Mouse (Mus musculus): ENCODE results near the gene Gstp1.
"Not testable (repeated sequence)": the region's sequence is repeated elsewhere in the genome, so short reads cannot be mapped to it uniquely, and the experiment has no call there.

The Gstp1 gene

DNA sequence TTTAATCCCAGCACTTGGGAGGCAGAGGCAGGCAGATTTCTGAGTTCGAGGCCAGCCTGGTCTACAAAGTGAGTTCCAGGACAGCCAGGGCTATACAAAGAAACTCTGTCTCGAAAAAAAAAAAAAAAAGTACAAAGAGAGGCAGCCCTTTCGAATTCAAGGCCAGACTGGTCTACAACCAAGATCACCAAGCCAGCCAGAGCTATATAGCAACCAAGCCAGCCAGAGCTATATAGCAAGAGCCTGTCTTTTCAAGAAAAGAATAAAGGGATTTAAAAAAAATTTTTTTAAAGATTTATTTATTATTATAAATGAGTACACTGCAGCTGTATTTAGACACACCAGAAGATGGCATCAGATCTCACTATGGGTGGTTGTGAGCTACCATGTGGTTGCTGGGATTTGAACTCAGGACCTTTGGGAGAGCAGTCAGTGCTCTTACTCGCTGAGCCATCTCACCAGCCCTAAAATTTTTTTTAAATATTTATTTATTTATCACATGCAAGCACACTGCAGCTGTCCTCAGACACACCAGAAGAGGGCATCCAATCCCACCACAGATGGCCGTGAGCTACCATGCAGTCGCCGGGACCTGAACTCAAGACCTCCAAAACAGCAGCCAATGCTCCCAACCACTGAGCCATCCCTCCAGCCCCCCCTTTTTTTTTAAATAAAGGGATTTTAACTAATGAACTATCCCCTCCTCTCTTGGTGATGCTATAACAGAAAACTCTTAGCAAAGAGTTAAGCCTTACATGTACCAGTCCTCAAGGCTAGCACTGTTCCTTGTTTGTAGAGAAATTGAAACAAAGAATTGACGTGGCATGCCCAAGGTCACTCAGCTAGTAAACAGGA is 22.5 kb upstream of the Gstp1 start:
- not testable (repeated sequence) for DNase-seq (ENCODE audit: low read depth)

GRCm38 (mm10) chr19:4059069-4059740 is 21.4 kb upstream of the Gstp1 start, which contains the start of gene Gstp3:
Gstp3 (minus strand) TSS chr19:4059569.
- DNase-seq (ENCODE audit: low read depth): peak; percentile 88

DNA sequence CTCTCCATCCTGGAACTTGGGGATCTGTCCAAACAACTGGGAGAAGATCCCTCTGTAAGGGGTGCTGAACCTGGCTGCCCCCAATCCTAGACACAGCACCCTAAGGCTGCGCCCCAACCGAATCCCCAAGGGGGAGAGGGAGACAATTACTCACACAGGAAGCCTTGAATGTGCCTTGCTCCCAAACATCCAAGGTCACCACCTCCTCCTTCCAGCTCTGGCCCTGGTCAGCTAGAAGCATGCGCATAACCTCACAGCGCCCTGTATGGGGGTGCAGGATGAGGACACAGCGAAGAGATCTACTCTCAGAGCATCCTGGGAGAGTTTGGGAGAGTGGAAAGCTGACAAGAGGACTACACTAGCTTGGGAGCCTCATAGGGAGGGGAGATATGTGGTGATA is 20.8 kb upstream of the Gstp1 start:
- no peak for DNase-seq (ENCODE audit: low read depth)

DNA sequence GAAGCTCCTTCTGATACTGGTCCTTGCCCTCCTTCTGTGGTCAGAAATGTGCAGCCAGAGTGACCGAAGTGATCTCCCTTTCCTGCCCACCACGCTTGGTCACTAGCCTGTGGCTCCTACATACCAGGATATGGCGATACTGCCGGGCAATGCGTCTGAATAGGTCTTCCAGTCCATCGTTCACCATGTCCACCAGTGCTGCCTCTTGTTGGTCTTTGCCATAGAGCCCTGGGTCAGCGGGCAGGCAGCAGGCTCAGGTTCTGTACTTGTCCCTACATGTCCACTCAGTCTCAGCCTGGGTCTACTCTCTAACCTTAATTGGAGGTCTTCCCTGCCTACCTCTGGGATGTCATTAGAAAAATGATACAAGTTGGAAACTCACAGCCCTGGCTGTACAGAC is 20.2 kb upstream of the Gstp1 start:
- DNase-seq (ENCODE audit: low read depth): no peak

DNA sequence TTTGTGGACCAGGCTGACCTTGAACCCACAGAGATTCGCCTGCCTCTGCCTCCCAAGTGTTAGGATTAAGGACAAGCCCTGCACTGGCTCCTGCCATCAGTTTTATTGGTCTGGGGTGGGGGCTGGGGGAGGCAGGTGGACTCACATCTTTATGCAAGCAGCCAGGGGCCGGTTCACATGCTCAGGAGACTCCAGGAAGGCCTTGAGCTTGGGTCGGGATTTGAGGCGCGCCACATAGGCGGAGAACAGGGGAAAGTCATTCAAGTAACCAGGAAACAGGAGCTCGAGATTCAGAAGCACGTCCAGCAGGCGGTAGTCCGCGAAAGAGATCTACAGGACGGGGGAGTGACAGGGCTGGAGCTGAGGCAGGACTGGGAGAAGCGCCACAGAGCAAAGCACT is 19.6 kb upstream of the Gstp1 start:
- DNase-seq (ENCODE audit: low read depth): no peak

GRCm38 (mm10) chr19:4056727-4057126 is 18.9 kb upstream of the Gstp1 start:
- DNase-seq (ENCODE audit: low read depth): no peak

DNA sequence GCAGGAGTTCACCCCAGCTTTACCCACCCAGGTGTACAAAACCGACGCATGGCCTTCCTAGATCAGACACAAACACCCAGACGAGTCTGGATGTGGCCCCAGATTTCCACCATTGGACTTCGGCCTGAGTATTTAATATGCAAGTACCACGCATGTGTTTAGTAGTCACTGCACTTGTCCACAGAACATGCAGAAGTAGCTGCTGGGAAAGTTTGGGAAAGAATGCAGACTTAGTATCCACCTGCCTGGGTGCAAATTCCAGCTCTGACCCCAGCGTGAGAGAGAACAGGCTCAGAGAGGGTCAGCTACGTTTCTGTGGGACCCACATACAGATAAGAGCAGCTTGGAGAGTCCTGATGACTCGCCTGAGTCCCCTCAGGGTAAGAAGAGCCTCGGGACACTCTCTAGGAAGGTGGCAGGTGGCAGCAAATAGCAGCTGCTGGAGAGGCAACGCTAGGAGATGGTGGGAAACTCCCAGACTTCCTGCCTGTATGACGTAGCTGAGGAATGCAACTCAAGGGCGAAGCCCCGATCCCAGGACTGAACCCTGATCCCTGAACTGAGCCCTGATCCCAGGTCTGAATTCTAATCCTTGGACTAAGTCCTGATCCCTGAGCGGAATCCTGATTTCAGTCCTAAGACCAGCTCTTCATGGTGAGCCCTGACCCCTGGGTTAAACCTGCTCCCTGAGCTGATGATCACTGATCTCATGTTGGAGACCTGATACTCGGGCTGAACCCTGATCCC is 18.3 kb upstream of the Gstp1 start:
- no peak for DNase-seq (ENCODE audit: low read depth)

DNA sequence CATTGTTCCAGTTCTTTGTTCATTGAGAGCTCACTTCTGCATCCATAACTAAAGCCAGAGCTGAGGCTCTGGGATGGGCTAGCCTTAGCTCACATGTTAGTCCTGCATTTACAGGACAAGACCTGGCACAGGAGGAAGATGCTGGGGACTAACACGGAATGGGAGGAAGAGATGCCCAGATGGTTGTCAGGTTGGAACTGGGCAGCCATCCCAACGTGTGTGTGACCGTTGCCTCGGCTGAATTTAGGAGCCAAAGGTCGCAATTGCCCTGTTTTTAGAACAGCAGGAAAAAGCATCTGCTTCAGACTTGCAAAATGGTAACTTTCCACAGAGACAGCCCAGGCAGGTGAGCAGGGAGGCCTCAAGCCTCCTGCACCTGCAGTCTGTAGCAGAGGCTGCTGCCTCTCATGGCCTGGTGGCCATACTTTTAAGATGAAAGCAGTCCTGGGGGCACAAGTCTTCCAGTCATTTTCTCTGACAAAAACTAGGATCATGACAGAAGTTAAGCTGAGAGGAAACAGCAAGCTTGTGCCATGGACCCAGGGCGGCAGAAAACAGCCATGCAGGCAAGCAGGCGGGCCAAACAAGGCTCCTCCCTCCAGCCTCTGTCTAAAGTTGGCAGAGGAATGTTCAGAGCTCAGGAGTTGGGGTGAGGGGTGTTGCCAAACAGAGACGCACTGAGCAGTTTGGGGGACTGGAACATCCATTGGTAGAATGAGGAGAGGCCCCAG is 17.6 kb upstream of the Gstp1 start:
- DNase-seq (ENCODE audit: low read depth): no peak

GRCm38 (mm10) chr19:4054613-4055012 is 16.8 kb upstream of the Gstp1 start:
- no peak for DNase-seq (ENCODE audit: low read depth)

- peak; percentile 68 for DNase-seq (ENCODE audit: low read depth)
Measured at GRCm38 (mm10) chr19:4052516-4053030, 14.8 kb upstream of the Gstp1 start.

- DNase-seq (ENCODE audit: low read depth): peak; percentile 64
Measured at GRCm38 (mm10) chr19:4051741-4052515, 14.1 kb upstream of the Gstp1 start.

DNA sequence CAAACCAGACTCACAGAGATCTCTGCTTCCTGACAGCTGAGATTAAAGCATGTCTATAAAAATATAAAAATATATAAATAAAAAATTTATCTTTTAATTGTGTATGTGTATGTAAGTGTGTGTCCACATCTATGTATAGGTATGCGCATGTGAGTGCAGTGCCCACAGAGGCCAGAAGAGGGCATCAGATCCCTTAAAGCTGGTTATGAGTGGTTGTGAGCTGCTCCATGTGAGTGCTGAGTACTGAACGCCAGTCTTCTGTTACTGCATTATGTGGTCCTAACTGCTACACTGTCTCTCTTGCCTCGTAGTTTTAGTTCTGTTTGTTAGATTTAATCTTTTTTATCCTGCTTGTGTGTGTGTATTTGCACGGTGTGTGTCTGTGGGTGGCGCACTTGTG is 13.2 kb upstream of the Gstp1 start:
- DNase-seq (ENCODE audit: low read depth): no peak

DNA sequence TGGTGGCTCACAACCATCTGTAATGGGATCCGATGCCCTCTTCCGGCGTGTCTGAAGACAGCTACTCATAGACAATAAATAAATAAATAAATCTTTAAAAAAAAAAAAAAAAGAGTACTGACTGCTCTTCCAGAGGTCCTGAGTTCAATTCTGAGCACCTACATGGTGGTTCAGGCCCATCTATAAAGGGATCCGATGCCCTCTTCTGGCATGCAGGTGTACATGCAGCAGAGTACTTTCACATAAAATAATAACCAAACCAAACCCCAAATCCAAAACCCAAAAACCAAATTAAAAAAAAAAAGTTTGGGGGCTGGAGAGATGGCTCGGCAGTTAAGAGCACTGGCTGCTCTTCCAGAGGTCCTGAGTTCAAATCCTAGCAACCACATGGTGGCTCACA is 11.3 kb upstream of the Gstp1 start:
- not testable (repeated sequence) for DNase-seq (ENCODE audit: low read depth)

GRCm38 (mm10) chr19:4047859-4048258 is 10.1 kb upstream of the Gstp1 start:
- DNase-seq (ENCODE audit: low read depth): peak; percentile 89

DNA sequence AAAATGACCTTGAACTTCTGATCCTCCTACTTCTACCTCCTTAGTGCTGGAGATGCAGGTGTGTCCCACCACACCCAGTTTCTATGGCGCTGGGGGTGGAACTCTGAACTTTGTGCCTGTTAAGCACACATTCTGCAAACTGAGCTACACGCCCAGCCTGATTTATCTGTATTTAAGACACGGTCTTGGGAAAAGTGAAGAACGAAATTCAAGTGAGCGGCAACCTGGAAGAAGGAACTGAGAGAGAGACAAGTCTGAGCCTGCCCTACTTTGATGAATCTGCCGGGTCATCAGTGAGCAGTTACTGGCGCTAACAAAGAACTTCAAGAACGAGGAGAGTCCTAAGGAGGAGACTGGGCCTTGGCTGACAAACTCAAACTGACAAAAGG is 9.1 kb upstream of the Gstp1 start:
- no peak for DNase-seq (ENCODE audit: low read depth)

DNA sequence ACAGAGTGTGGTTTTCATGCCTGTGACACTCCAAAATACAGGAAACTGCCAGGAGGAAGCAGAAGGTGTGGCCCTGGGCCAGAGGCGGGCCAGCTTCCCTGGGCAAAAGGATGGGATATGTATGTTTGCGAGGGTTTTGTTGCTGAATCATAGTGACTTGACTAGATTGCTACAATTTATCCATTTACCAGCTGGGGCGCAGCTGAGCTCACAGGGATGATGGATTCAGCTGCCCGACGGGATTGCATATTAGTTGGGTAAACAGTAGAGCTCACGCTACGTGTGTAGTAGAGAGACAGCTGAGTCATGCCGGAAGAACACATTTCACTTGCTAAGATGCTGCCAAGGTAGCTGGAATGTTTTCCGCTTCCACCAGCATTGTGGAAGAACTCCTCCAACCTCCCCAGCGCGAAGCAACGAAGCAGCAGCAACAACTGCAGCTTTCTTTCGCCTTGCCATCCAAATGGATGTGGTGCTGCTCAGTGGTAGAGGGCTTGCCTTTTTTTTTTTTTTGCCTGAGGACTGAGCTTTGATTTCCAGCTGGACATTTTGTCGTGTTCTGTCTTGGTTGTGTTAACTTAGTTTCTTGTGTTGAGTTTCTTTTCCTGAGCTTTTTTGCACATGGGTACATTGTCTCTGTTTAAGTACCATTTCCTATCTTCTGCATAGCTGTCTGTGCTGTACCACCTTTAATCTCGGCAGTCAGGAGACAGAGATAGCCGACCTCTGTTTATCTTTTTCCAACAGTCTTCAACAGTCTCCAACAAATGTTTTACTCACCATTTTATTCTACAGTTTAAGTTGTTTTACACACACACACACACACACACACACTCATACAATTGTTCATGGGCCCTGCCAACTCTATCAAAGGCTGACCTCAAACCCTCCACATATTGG is 8.4 kb upstream of the Gstp1 start, which contains the start of gene Gstp2:
Gstp2 (minus strand) TSS at position 58 of the 900 bp plus-strand sequence.
- DNase-seq (ENCODE audit: low read depth): peak; percentile 68

DNA sequence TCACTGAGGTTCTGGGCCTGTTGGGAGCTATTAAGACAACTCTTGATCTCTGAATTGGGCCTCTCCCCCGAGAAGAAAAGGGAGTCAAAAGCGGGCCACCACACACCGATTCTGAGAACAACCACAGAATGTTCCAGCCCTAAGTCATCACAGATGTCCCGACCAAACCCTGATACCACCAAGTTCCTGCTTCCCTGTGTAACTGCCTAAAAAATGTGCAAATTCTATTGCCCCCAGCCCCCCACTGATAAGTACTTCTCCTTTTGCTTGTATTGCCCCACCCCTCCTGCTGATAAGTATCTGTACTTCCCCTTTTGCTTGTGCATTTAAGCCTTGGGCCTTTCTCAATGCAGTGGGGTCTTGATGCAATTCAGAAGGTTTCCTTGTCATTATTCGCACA is 6.3 kb upstream of the Gstp1 start:
- DNase-seq (ENCODE audit: low read depth): peak; percentile 72

GRCm38 (mm10) chr19:4042124-4042523 is 4.3 kb upstream of the Gstp1 start:
- no peak for DNase-seq (ENCODE audit: low read depth)

DNA sequence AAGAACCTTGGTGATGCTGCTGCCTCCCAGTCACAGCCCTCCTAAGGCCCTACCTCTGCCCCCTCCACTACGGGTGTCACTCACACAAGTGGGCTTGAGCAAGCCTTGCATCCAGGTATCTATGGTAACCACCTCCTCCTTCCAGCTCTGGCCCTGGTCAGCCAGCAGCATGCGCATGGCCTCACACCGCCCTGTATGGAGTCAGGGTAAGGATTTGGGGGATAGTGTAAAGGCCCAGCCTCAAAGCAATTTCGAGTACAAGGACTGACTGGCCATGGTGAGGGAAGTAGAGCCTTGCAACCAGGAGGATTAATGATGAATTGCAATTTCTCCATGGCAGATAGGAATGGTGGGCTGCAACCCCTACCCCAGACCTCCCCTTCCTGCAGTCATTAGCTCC is 3.7 kb upstream of the Gstp1 start:
- not testable (repeated sequence) for DNase-seq (ENCODE audit: low read depth)

DNA sequence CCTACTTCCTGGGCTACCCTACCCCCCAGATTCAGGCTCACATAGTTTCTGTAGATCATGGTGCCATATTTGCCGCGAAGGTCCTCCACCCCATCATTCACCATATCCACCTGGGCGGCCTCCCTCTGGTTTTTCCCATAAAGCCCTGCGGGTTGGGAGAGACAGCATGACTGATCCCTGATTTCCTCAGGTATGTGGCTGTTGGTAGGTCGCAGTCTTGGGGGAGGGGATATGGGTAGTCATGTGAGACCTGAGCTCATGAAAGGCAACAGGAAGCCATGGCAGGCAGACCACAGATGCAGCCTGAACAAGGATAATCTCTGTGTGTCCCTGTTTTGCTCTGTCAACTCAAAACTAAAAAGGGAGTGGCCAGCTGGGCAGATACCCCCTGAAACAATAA is 3.2 kb upstream of the Gstp1 start:
- not testable (repeated sequence) for DNase-seq (ENCODE audit: low read depth)
